Mouse (Mus musculus) heart, adult 2 months (tissue): ENCODE data around the gene Polr2a.

Source experiments
- CTCF ChIP-seq: fragments of 200-600 bp; IDR thresholded peaks from 2 replicates; pipeline ENCODE4 v1.8.1; 2022; ENCODE audit warnings: antibody characterized with exemption, mild to moderate bottlenecking, moderate library complexity
- EP300 ChIP-seq: fragments of 200-500 bp; IDR thresholded peaks from 2 replicates; pipeline ENCODE4 v1.6.1; 2011; ENCODE audit warnings: low read depth, low read length, control low read depth; ENCODE audit not compliant: insufficient read depth
- POLR2A ChIP-seq: fragments of 200-500 bp; IDR thresholded peaks from 2 replicates; pipeline ENCODE4 v1.6.1; 2011; ENCODE audit warnings: mild to moderate bottlenecking, low read depth, low read length, control low read depth; ENCODE audit not compliant: insufficient read depth

- TF ChIP-seq CTCF = no peak
- no peak for TF ChIP-seq POLR2A
- TF ChIP-seq EP300 = no peak
Measured at GRCm38 (mm10) chr11:69704613-69705010, 53.8 kb downstream of the Polr2a start.
